Mouse (Mus musculus) kidney, embryonic 16.5 days (tissue): Measurements from ENCODE around the gene Gm10961. TPM values are rescaled to one million over a fixed set of nuclear protein-coding genes. Genes with fewer than 3 reads are reported as not detected.

ENCODE experiments used
- ATAC-seq: fragments of 200-750 bp; cut with Nextera tagmentation; 2 replicates; pipeline ENCODE4 v1.8.0; 2017; ENCODE audit warnings: moderate TSS enrichment; ENCODE audit not compliant: low FRiP score, low TSS enrichment
- H3K27ac ChIP-seq: fragments of 300-500 bp; sonication (generic); 2 replicates; pipeline ENCODE4 v1.5.1; 2014; ENCODE audit warnings: low read length
- H3K27me3 ChIP-seq: fragments of 300-500 bp; sonication (generic); 2 replicates; pipeline ENCODE4 v1.6.1; 2014; ENCODE audit warnings: low read length, control low read depth, mixed read lengths; ENCODE audit not compliant: insufficient read depth
- H3K36me3 ChIP-seq: fragments of 300-500 bp; sonication (generic); 2 replicates; pipeline ENCODE4 v1.6.1; 2014; ENCODE audit warnings: low read length, control low read depth, mixed read lengths; ENCODE audit not compliant: insufficient read depth
- H3K4me1 ChIP-seq: fragments of 300-500 bp; sonication (generic); 2 replicates; pipeline ENCODE4 v1.6.1; 2014; ENCODE audit warnings: low read length, control low read depth, mixed read lengths; ENCODE audit not compliant: insufficient read depth
- H3K4me2 ChIP-seq: fragments of 300-500 bp; sonication (generic); replicated peaks from 2 replicates; pipeline ENCODE4 v1.6.1; 2014; ENCODE audit warnings: low read depth, low read length
- H3K4me3 ChIP-seq: fragments of 300-500 bp; sonication (generic); 2 replicates; pipeline ENCODE4 v1.5.1; 2014; ENCODE audit warnings: mild to moderate bottlenecking, low read length
- H3K9ac ChIP-seq: fragments of 300-500 bp; sonication (generic); replicated peaks from 2 replicates; pipeline ENCODE4 v1.6.1; 2014; ENCODE audit warnings: low read length
- H3K9me3 ChIP-seq: fragments of 300-500 bp; sonication (generic); 2 replicates; pipeline ENCODE4 v1.6.1; 2016; ENCODE audit warnings: low read length, control low read depth
- WGBS: fragments of 180-500 bp; shearing (Covaris S2); extraction: QIAGEN DNeasy Blood & Tissue Kit; methylation state at CpG from one replicate; pipeline ENCODE4 v1.1.7; 2014; 5-methylcytosine and 5-hydroxymethylcytosine counted together
- polyA plus RNA-seq: library from polyadenylated mRNA; unstranded; fragments of >200 nt; fragmentation: Nextera tagmentation; extraction: Ambion mirVana; gene quantifications from 2 replicates; pipeline ENCODE4 v1.2.1, GENCODE M21; 2015

Gm10961 gene
- polyA plus RNA-seq, 1 experiment from 2014 or later: not detected

- Histone ChIP-seq H3K4me2 (no peak overlapping the region), H3K36me3 (peaks cover 78% of the 10 kb centered on the region), H3K9me3 (no peaks in the 10 kb centered on the region), H3K4me3 (no peak overlapping the region), H3K27me3 (no peaks in the 10 kb centered on the region), H3K27ac (no peak overlapping the region), H3K9ac (no peak overlapping the region), H3K4me1 (no peaks in the 10 kb centered on the region)
- no peak for ATAC-seq
- 85% methylated on average over 4 of the region's 4 CpGs for whole genome bisulfite sequencing
Measured at GRCm38 (mm10) chr3:107670500-107670899, 39.4 kb downstream of the Gm10961 start.

DNA sequence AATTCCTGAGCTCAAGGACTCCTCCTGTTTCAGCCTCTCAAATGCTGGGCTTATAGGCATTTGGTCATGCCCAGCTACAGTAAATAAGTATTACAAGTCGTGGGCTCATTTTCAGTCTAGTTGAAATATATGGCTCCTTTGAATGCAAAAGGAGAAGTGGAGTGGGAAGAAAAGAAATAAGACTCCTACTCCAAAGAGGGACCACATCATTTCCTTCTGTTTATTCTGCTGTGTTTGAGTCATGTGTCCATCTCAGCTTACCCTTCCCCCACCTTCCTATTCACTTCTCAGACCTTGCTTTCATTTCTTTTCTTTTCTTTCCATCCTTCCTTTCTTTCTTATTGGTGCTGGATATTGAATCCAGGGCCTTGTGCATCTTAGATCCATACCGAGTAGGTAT is 40.4 kb downstream of the Gm10961 start:
- H3K36me3 ChIP-seq: peaks cover 74% of the 10 kb centered on the region
- no peak for ATAC-seq
- H3K27me3 ChIP-seq: no peaks in the 10 kb centered on the region
- WGBS: 89% methylated on average over 2 of the region's 2 CpGs
- no peaks in the 10 kb centered on the region for H3K4me1 ChIP-seq
- no peak overlapping the region for H3K4me2 ChIP-seq
- H3K27ac ChIP-seq: no peak overlapping the region
- H3K9me3 ChIP-seq: no peaks in the 10 kb centered on the region
- no peak overlapping the region for H3K9ac ChIP-seq
- H3K4me3 ChIP-seq: no peak overlapping the region

- H3K9ac ChIP-seq: no peak overlapping the region
- WGBS: 33% methylated on average over 7 of the region's 7 CpGs
- peak; percentile 78 for ATAC-seq
- no peaks in the 10 kb centered on the region for H3K9me3 ChIP-seq
- H3K4me3 ChIP-seq: no peak overlapping the region
- no peak overlapping the region for H3K4me2 ChIP-seq
- H3K36me3 ChIP-seq: 0 out of 2 replicates have a peak, but pooled peaks cover 5% of the 10 kb centered on the region
- no peaks in the 10 kb centered on the region for H3K27me3 ChIP-seq
- peaks cover 21% of the 10 kb centered on the region for H3K4me1 ChIP-seq
- 0 out of 2 replicates have a peak overlapping the region, but pooled peaks have one; percentile 62 for H3K27ac ChIP-seq
Measured at GRCm38 (mm10) chr3:107680790-107681576, 49.9 kb downstream of the Gm10961 start.

Other genes with a start within 250 kb of the Gm10961 start
- gene Kcnc4, start 171.8 kb upstream of the Gm10961 start, polyA plus RNA-seq: 0.15 and 0.24 TPM in 2 replicates
- gene Slc6a17, start 113.3 kb upstream of the Gm10961 start, polyA plus RNA-seq: 2.8 and 3.8 TPM in 2 replicates
- not detected in 2 replicates for gene Ubl4b, start 76.2 kb upstream of the Gm10961 start, polyA plus RNA-seq
- gene Alx3, start 36.3 kb upstream of the Gm10961 start, polyA plus RNA-seq: 0.09 TPM in 1 of 2 replicates, not detected in the other
- 46.8 and 46.9 TPM in 2 replicates for gene Strip1, start 372 bp downstream of the Gm10961 start, polyA plus RNA-seq
- gene Ahcyl1, start 65.2 kb downstream of the Gm10961 start, polyA plus RNA-seq: 95.7 and 96.1 TPM in 2 replicates
- gene Csf1, start 129.1 kb downstream of the Gm10961 start, polyA plus RNA-seq: 9.0 and 9.4 TPM in 2 replicates
- not detected in 2 replicates for gene Eps8l3, start 245.9 kb downstream of the Gm10961 start, polyA plus RNA-seq